Mouse (Mus musculus): Measurements from ENCODE around the gene B4galnt2.
"Not testable (repeated sequence)": the region's sequence is repeated elsewhere in the genome, so short reads cannot be mapped to it uniquely, and the experiment has no call there.

The B4galnt2 gene

GRCm38 (mm10) chr11:95914571-95914991 lies at the start of gene B4galnt2:
TSS of gene B4galnt2 (minus strand) at chr11:95914891.
- DNase-seq: peak; percentile 50

GRCm38 (mm10) chr11:95963304-95963703 lies 48.6 kb upstream of the B4galnt2 start:
- DNase-seq: no peak

- no peak for DNase-seq
Observed at GRCm38 (mm10) chr11:95959152-95959551, 44.5 kb upstream of the B4galnt2 start.

DNA sequence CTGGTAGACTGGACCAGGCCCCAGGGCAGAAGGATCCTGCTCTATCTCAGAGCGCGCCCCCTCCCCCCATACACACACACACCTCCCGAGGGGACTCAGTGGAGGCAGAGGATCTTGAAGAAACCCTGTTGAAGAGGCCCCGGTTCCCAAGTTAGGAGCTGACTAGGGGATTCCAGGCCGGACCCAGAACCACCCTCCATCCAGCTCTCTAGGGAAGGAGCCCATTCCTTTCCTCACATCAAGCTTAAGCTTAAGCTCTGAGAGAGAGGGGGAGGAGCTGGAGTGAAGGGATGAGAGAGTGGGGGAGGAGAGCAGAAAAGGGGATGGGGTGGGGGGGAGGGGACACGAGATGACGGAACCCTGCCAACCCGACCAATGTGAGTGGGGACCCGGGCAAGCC lies 43.6 kb upstream of the B4galnt2 start:
- DNase-seq: no peak

GRCm38 (mm10) chr11:95957407-95957806 lies 42.7 kb upstream of the B4galnt2 start:
- DNase-seq: no peak

DNA sequence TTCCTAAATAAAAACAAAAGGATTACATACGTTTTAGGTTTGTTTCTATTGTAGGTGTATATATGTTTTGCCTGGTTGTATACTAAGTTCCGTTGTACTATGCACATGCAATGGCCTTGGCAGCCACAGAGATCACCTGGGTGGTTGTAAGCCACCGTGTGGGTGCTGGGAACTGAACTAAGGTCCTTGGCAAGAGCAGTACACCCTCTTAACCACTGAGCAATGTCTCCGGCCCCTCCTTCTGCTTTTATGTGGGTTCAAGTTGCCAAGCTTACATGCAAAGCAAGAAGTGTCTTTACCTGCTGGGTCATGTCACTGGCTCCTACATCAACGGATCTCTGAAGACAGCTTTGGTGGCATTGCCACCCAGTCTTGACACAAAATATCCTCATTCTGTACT lies 38.6 kb upstream of the B4galnt2 start:
- DNase-seq: no peak

DNA sequence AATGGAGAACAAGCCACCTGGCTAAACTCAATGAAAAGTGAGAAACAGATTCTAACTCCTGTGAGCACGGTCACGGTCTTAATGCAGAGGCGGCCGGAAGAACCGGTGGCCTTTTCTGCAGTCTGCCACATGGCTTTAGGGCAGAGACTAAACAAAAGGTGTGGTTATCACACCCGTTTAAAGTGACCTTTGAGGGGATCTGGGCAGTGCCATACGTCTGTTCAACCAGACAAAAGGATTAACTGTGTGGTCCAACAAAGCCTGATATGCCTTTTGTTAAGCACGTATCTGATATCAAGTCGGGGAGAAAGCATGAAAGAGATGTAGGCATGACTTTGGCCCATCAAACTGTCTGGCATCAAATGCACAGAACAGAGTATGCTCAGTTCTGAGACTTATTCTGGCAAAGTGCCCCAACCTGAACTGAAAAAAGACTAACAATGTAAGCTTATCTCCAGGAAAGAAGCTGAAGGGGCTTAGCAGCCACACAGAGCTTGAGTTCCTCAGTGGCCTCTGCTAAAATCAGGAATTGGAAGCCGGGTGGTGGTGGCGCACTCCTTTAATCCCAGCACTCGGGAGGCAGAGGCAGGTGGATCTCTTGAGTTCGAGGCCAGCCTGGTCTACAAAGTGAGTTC lies 31.3 kb upstream of the B4galnt2 start:
- no peak for DNase-seq

GRCm38 (mm10) chr11:95939828-95940507 lies 25.3 kb upstream of the B4galnt2 start:
- peak; percentile 46 for DNase-seq

- DNase-seq: no peak
Observed at GRCm38 (mm10) chr11:95936409-95936808, 21.7 kb upstream of the B4galnt2 start.

DNA sequence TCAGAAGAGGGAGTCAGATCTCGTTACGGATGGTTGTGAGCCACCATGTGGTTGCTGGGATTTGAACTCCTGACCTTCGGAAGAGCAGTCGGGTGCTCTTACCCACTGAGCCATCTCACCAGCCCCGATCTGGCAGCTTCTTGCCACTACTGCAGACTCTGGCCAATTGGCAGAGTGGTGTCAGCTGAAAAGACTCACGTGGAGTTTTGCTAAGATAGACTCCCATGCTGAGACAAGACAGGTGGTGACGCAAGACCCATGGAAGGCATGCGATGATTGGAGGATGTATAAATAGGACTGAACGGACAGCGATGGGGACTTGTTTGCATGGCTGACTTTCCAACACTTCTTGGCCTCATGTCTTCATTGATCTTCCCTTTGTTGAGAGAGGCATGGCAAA lies 17.5 kb upstream of the B4galnt2 start:
- not testable (repeated sequence) for DNase-seq

GRCm38 (mm10) chr11:95926398-95926797 lies 11.7 kb upstream of the B4galnt2 start:
- DNase-seq: no peak

DNA sequence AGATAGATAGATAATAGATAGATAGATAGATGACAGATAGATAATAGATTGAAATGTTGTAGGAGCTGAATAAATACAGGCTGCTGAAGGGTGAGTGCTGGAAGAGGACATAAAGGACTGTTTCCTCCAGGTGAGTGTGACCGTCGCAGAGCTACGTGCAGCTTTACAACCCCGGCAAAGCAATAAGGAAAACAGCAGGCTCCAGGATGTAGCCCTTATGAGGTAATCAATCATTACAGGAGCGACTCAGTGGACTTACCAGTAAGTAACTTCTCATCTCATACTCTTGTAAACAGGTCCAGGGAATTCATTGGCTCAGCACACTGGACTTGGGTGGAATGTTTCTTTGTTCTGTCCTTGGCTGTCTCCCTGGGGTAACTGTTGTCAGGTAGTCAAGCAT lies 11.3 kb upstream of the B4galnt2 start:
- DNase-seq: no peak

DNA sequence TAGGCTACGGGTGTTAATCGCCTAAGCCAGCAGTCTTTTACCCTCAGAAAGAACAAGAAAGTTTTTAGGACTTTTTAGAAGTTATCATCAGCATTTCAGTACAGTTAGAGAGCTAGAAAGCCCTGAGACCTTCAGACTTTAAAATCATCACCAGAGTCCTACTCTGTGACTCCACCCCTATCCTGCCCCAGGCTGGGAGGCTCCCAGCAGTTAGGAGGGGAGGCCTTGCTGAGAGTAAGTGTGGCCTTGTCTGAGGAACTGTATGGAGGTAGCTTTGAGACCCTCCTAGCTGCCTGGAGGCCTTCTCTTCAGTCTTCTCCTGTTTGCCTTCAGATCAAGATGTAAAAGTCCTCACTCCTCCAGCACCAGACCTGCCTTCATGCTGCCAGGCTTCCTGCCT lies 9.5 kb upstream of the B4galnt2 start:
- DNase-seq: no peak

GRCm38 (mm10) chr11:95923477-95923876 lies 8.8 kb upstream of the B4galnt2 start:
- not testable (repeated sequence) for DNase-seq

DNA sequence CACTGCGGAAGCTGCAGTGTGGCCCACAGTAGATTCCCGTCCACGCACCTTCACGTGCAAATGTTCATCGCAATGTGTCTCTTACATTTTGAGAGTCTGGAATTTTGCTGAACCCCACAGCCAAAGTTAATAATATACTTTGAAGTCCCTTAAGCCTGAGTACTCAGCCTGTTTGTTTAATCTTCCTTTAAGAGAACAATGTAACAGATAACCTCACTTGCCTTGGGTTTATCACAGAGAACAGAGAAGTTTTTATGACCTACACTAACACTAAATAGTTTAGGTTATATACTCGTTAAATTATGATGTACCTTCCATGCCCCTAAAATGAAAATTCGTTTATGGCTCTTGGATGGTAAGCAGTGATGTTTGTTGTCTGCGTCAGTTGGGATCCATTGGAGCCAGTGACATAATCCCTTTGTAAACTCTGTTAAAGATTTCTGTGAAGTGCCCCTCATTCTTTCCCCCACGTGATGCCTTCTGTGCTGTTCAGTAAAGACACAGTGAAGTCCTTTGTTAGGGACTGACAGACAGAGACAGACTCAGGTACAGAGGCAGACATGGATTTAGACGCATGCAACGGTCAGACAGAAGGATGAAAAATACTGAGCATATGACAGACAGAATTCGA lies 7.4 kb upstream of the B4galnt2 start:
- no peak for DNase-seq

DNA sequence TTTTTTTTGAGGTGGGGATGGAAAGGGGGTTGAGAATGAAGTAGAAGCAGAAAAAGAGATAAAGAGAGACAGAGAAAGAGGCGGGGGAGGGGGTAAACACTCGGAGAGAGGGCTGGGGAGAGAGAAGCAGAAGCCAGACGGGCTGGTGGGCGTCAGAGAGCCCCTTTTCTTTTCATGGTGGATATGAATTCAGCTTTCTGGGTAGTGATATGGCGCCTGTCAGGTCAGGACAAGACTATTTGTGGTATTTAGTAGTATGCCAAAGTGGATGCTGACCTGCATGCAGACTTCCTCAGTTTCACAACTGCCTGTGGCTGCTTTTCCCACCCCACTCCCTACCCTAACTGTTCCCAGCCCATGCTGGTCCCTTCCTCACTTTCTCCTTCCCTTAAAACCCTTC lies 1.7 kb upstream of the B4galnt2 start:
- no peak for DNase-seq

DNA sequence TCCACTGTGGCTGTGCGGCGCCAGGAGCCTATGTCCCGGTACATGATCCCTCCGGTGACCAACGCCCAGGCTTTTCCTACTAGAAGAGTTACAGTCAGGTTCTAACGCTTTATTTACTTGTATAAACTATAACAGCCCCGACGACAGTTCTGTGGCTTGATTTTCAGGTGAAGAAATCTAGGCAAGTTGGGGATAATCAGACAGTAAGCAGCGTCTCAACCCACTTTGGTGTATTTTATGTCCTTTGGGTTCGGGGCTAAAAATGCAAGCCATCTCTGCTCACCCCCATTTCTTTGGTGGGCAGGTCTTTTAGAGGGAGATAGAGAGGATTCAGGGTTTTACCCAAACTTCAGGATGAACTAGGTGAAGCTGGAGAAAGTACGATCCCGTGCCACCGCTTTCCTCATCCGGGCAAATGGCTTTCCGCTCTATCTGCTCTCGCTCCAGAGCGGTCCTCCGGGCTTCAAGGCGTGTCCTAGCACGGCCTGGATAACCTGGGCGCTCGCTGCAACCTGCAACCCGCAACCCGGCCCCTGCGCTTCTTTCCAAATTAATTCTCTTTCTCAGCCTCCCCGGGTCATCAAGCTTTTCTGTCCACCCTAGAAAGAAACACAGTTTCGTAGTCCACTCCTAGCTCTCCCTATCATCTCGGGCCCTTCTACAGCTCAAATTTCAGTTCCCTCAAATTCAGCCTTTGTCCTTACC lies 467 bp upstream of the B4galnt2 start:
- peak; percentile 59 for DNase-seq

DNA sequence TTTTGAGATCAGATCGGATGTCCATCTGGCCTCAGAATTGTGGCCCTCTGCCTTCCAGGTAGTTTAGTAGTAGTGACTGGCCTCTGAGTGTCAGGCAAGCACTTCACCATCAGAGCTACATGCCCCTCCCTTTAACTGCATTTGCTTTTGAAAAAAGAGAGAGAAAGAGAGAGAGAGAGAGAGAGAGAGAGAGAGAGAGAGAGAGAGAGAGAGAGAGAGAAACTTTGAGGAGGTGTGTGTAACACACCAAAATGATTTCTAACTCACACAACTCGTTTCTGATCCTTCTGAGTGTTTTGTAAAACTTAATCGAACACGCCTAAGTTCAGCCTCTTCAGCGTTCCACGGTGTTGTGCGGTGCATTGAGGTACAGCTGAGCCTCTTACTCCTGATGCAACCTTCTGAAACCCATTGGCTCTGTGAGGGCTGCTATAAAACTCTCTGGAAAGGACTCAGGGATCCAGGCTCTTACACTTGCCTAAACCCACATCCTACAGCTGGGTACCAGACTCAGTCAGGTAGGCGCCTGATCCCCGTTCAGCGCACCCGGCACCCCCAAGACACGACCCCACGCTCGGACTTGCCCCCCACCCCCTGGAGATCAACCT lies 628 bp downstream of the B4galnt2 start:
- DNase-seq: no peak

- no peak for DNase-seq
Observed at GRCm38 (mm10) chr11:95911579-95911978, 3.1 kb downstream of the B4galnt2 start.

DNA sequence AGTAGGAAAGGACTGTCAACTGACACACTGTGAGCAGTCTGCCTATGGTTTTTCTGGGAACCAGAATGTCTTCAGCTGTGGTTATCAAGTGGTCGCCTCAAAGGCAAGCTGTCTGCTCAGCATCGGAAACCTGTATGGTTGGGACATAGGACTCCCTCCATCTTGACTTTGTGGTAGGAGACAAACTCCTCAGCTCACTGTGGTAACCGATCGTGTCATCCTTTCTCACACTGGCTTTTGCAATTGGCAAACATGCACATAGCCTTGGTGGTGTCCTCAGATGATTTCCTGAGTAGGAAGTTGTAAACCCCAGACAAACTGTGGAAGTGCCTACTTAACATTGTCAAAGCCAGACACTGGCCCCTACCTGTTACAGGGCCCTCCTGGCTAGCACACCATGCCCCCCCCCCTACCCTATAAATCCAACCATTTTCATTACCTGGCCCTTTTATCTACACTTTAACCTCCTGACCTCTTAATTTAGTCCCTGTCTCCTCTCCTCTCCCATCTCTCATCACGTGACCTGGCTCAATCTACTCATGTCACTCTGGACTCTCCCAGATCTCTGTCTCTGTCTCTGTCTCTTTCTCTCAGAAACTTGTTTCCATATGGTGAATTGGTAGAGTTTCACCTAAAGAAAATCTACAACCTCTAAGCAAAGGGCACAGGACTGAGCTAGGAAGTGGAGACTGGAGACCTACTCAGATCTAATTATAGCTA lies 6.7 kb downstream of the B4galnt2 start:
- no peak for DNase-seq

GRCm38 (mm10) chr11:95904290-95904689 lies 10.4 kb downstream of the B4galnt2 start:
- DNase-seq: no peak

DNA sequence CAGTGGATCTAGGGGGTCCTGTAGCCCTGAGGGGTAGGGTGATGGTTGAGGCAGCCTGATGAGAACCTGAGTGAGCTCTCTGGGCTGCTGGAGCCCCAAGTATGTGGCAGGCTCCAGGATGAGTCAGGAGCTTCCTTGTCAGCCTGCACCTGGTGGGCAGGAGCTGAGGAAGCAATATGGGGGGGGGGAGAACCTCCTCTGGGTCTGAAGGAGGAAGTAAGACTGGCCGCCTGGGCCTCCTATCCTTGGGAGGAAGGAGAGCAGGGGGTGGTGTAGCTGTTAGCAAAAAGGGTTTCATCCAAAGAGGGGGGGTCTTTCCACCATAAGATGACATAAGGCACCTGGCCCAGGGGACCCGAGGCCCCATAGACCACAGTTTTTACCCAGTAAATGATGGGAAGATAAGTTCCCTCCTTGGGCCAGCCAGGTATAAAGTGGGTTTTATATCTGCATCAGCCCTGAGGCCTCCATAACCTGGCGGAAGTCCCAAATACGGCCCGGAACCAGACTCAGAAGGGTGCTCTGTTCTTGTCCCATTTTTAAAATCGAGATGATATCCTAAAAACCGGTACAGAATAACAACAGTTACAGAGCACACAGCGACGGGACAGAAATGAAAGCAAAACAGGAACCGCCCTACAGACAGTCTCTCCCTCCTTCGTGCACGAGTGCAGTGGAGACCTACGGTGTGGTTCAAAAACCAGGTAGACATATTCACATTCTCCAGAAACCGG lies 18.1 kb downstream of the B4galnt2 start:
- DNase-seq: no peak

All from embryo, embryonic 11 days (tissue).